Mouse (Mus musculus) C2C12 (cell line): ENCODE measurements around the gene Tmem127.

Experiments
- CEBPB ChIP-seq: IDR thresholded peaks from one replicate; pipeline ENCODE4 v1.6.1; 2011; ENCODE audit warnings: low read depth, mild to moderate bottlenecking, control low read depth, moderate library complexity
- CTCF ChIP-seq: IDR thresholded peaks from one replicate; pipeline ENCODE4 v1.5.1; 2011; ENCODE audit not compliant: control insufficient read depth, insufficient read depth, insufficient read length
- MAX ChIP-seq: IDR thresholded peaks from one replicate; pipeline ENCODE4 v1.6.1; 2011; ENCODE audit warnings: mild to moderate bottlenecking, control low read depth
- MYOD1 ChIP-seq: IDR thresholded peaks from one replicate; pipeline ENCODE4 v1.6.1; 2011; ENCODE audit warnings: low read depth; ENCODE audit not compliant: control insufficient read depth, insufficient read length
- MYOG ChIP-seq: IDR thresholded peaks from one replicate; pipeline ENCODE4 v1.6.1; 2011; ENCODE audit not compliant: control insufficient read depth, insufficient read length; ENCODE audit errors: extremely low read depth
- USF1 ChIP-seq: IDR thresholded peaks from one replicate; pipeline ENCODE4 v1.6.1; 2011; ENCODE audit warnings: low read depth, mild to moderate bottlenecking, control low read depth, moderate library complexity

- TF ChIP-seq CTCF (no peak), MYOD1 (no peak), MYOG (no peak), MAX (no peak), USF1 (no peak), CEBPB (no peak)
Measured at GRCm38 (mm10) chr2:127298056-127298455, 50.3 kb downstream of the Tmem127 start.
